Mouse (Mus musculus) midbrain, postnatal 0 days (tissue): ENCODE results near the gene Entpd2. TPM values are rescaled to one million over a fixed set of nuclear protein-coding genes. Genes with fewer than 3 reads are reported as not detected.

Experiments
- ATAC-seq: fragments of 200-750 bp; cut with Nextera tagmentation; 2 replicates; pipeline ENCODE4 v1.8.0; 2017; ENCODE audit warnings: moderate number of reproducible peaks, mild to moderate bottlenecking, moderate TSS enrichment, moderate library complexity; ENCODE audit not compliant: low FRiP score
- DNase-seq: peaks from one replicate; pipeline ENCODE4 v3.0.0-alpha.2; 2015; ENCODE audit warnings: low spot score
- H3K27ac ChIP-seq: fragments of 300-500 bp; sonication (generic); 2 replicates; pipeline ENCODE4 v1.5.1; 2014; ENCODE audit warnings: low read depth, mild to moderate bottlenecking, low read length, mixed read lengths
- H3K27me3 ChIP-seq: fragments of 300-500 bp; sonication (generic); 2 replicates; pipeline ENCODE4 v1.6.1; 2014; ENCODE audit warnings: low read length, control low read depth, mixed read lengths; ENCODE audit not compliant: insufficient read depth
- H3K36me3 ChIP-seq: fragments of 300-500 bp; sonication (generic); 2 replicates; pipeline ENCODE4 v1.6.1; 2014; ENCODE audit warnings: low read length, control low read depth, mixed read lengths; ENCODE audit not compliant: insufficient read depth
- H3K4me1 ChIP-seq: fragments of 300-500 bp; sonication (generic); 2 replicates; pipeline ENCODE4 v1.6.1; 2014; ENCODE audit warnings: mild to moderate bottlenecking, control low read depth, antibody characterized with exemption, low read length, mixed read lengths; ENCODE audit not compliant: insufficient read depth
- H3K4me2 ChIP-seq: fragments of 300-500 bp; sonication (generic); 2 replicates; pipeline ENCODE4 v1.6.1; 2014; ENCODE audit warnings: low read depth, mild to moderate bottlenecking, low read length, mixed read lengths; ENCODE audit not compliant: poor library complexity, severe bottlenecking
- H3K4me3 ChIP-seq: fragments of 300-500 bp; sonication (generic); 2 replicates; pipeline ENCODE4 v1.5.1; 2014; ENCODE audit warnings: low read depth, mild to moderate bottlenecking, low read length, moderate library complexity
- H3K9ac ChIP-seq: fragments of 300-500 bp; sonication (generic); replicated peaks from 2 replicates; pipeline ENCODE4 v1.6.1; 2014; ENCODE audit warnings: mild to moderate bottlenecking, low read length, moderate library complexity, mixed read lengths; ENCODE audit not compliant: poor library complexity, severe bottlenecking
- H3K9me3 ChIP-seq: fragments of 300-500 bp; sonication (generic); 2 replicates; pipeline ENCODE4 v1.6.1; 2016; ENCODE audit warnings: low read length, control low read depth
- CTCF ChIP-seq: IDR thresholded peaks from 2 replicates; pipeline ENCODE4 v1.5.1; 2016; ENCODE audit warnings: antibody characterized with exemption, mild to moderate bottlenecking
- whole genome bisulfite sequencing: fragments of 180-500 bp; shearing (Covaris S2); extraction: QIAGEN DNeasy Blood & Tissue Kit; methylation state at CpG from one replicate; pipeline ENCODE4 v1.1.7; 2014; 5-methylcytosine and 5-hydroxymethylcytosine counted together
- polyA plus RNA-seq: library from polyadenylated mRNA; unstranded; fragments of >200 nt; fragmentation: Nextera tagmentation; extraction: Ambion mirVana; gene quantifications from 2 replicates; pipeline ENCODE4 v1.2.1, GENCODE M21; 2015
- total RNA-seq: library from RNA; depleted of rRNA; stranded (reverse); fragments of >200 nt; gene quantifications from 2 replicates; pipeline ENCODE4 v1.2.3, GENCODE M21; 2014

Entpd2 gene
- total and polyA plus RNA-seq, 2 experiments from 2014 or later: 4.4 to 10.6 TPM

DNA sequence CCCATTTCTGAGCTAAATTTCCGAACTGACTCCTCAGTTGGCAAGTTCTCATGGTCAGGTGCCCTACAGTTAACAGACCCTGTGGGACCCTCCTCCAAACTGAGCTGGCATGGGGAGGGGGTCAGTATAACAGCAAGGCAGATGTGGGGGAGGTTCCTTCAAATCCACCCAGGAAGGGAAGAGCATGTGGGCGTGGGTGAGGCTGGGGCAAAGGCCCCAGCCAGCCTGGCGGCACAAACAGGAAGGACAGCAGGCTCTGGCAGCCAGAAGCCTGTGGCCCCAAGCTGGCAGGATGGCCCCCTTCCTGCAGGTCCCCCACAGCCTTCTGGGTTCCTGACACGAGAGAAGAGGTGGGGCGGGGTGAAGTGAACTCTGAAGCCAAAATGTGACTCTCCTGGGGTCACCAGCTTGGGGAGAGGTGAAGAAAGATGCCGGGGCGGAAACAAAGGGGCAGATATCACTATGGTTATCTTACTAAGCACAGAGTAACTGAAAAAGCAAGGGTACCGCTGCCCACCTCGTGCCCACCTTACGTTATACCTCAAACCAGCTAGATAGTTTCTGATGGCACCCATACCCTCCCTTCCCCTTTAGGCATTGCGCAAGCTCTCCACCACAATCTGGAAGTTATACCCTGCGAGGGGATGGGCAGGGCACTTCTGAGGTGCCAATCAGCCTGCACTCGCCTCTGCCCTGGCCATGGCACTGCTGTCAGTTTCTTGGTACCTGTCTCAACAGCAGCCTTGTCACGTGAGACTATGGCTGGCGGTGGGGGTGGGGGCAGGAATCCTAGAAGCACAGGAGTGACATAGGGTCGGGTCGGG, 27.1 kb downstream of the Entpd2 start, which contains the start of gene Fut7:
Gene Fut7 (plus strand): TSS at position 681 of the 824 bp plus-strand sequence.
- H3K4me2 ChIP-seq: no peak within 1 kb of the TSS
- no peaks in the 10 kb centered on the region for H3K27me3 ChIP-seq
- no peaks in the 10 kb centered on the region for H3K9me3 ChIP-seq
- H3K36me3 ChIP-seq: no peaks in the 10 kb centered on the region
- no peak within 1 kb of the TSS for H3K9ac ChIP-seq
- ATAC-seq (no peak), DNase-seq (no peak)
- no peak for TF ChIP-seq CTCF
- no peak within 1 kb of the TSS for H3K27ac ChIP-seq
- no peak within 1 kb of the TSS for H3K4me3 ChIP-seq
- 67% methylated on average over 17 of the region's 17 CpGs for WGBS
- no peaks in the 10 kb centered on the region for H3K4me1 ChIP-seq

DNA sequence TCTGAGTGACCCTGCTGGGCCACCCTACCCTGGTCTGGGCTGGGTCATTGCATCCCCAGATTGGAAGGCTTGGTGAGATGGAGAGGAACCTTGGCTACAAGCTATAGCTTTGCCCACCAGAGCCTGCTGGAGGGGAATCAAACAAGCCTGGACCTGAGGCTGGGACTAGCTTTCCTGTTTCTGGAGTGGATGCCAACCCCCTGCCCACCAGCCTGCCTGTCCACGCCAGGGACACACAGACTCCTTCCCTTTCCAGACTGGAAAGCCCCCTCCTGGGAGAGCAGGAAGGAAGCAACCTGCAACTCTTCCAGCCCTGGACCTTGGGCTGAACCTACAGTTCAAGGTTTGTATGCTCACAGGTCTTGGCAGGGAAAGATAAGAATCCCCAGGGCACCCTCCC, 28.0 kb downstream of the Entpd2 start:
- no peak for TF ChIP-seq CTCF
- no peaks in the 10 kb centered on the region for H3K36me3 ChIP-seq
- no peak overlapping the region for H3K9ac ChIP-seq
- H3K27me3 ChIP-seq: no peaks in the 10 kb centered on the region
- no peak overlapping the region for H3K4me3 ChIP-seq
- ATAC-seq (no peak), DNase-seq (no peak)
- no peak overlapping the region for H3K27ac ChIP-seq
- H3K4me1 ChIP-seq: no peaks in the 10 kb centered on the region
- H3K9me3 ChIP-seq: no peaks in the 10 kb centered on the region
- 79% methylated on average over 1 of the region's 1 CpGs for WGBS
- no peak overlapping the region for H3K4me2 ChIP-seq

DNA sequence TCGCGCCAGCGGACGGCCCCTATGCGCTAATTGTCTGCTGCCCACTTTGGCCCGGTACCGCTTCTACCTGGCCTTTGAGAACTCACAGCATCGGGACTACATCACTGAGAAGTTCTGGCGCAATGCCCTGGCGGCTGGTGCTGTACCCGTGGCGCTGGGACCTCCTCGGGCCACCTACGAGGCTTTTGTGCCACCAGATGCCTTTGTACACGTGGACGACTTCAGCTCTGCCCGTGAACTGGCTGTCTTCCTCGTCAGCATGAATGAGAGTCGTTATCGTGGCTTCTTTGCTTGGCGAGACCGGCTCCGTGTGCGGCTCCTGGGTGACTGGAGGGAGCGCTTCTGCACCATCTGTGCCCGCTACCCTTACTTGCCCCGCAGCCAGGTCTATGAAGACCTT, 29.8 kb downstream of the Entpd2 start:
- no peak for TF ChIP-seq CTCF
- Histone ChIP-seq H3K27ac (no peak overlapping the region), H3K9me3 (no peaks in the 10 kb centered on the region), H3K36me3 (no peaks in the 10 kb centered on the region), H3K4me2 (no peak overlapping the region), H3K9ac (no peak overlapping the region), H3K4me3 (no peak overlapping the region), H3K27me3 (no peaks in the 10 kb centered on the region), H3K4me1 (peaks cover 8% of the 10 kb centered on the region)
- DNase-seq (no peak), ATAC-seq (no peak)
- 52% methylated on average over 27 of the region's 27 CpGs for WGBS

DNA sequence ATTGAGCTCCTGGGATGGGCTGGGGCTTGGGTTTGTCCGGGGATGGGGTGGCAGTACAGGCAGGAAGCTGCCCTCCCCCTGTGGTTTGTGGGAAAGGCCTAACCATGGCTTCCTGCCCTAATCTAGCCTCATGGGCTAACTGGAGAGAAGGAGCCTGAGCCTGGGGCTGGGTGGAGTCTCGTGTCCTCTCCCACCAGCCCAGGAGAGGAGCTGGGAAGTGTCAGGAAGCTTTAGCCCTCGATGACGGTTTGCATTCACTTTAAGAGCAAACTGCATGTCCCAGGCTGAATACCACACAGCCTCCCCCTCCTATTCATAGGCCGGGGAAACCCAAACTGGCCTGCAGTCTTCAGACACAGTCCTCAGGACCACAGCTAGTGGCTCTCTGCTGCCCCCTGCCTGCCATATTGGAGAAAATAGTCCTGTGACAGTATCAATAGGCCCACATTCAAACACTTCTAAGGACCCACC, 31.1 kb downstream of the Entpd2 start:
- peak; percentile 95 for TF ChIP-seq CTCF
- WGBS: 29% methylated on average over 5 of the region's 5 CpGs
- no peak overlapping the region for H3K27ac ChIP-seq

DNA sequence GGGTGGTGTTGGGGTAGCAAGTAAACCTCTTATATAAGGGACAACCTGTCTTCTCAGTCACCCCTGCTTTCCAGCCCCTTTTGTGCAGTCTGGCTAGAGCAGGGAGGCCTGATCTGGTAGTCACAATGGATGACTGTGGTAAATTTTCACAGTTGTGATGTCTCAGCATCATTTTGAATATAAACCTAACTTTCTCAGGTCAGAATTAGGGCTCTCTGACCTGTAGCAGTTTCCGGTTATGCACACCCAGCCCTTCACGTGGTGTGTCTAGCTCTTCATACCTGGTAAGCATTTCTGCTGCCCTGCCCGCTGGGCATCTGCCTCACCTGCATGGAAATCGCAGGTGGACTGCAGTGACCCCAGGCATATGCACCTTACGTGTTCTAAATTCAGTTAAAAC, 31.6 kb downstream of the Entpd2 start:
- 85% methylated on average over 5 of the region's 5 CpGs for WGBS
- no peaks in the 10 kb centered on the region for H3K27me3 ChIP-seq
- ATAC-seq: no peak
- H3K27ac ChIP-seq: no peak overlapping the region
- no peak for TF ChIP-seq CTCF
- H3K9ac ChIP-seq: no peak overlapping the region
- DNase-seq: no peak
- H3K4me3 ChIP-seq: no peak overlapping the region
- H3K36me3 ChIP-seq: no peaks in the 10 kb centered on the region
- H3K4me2 ChIP-seq: no peak overlapping the region
- H3K9me3 ChIP-seq: no peaks in the 10 kb centered on the region
- H3K4me1 ChIP-seq: peaks cover 16% of the 10 kb centered on the region

More for the DNA sequence above, 31.1 kb downstream of the Entpd2 start:
- Histone ChIP-seq H3K4me3 (no peak overlapping the region), H3K27me3 (no peaks in the 10 kb centered on the region), H3K4me2 (no peak overlapping the region), H3K4me1 (peaks cover 16% of the 10 kb centered on the region), H3K9me3 (no peaks in the 10 kb centered on the region), H3K9ac (no peak overlapping the region), H3K36me3 (no peaks in the 10 kb centered on the region)
- peak; percentile 89 for DNase-seq
- no peak for ATAC-seq

DNA sequence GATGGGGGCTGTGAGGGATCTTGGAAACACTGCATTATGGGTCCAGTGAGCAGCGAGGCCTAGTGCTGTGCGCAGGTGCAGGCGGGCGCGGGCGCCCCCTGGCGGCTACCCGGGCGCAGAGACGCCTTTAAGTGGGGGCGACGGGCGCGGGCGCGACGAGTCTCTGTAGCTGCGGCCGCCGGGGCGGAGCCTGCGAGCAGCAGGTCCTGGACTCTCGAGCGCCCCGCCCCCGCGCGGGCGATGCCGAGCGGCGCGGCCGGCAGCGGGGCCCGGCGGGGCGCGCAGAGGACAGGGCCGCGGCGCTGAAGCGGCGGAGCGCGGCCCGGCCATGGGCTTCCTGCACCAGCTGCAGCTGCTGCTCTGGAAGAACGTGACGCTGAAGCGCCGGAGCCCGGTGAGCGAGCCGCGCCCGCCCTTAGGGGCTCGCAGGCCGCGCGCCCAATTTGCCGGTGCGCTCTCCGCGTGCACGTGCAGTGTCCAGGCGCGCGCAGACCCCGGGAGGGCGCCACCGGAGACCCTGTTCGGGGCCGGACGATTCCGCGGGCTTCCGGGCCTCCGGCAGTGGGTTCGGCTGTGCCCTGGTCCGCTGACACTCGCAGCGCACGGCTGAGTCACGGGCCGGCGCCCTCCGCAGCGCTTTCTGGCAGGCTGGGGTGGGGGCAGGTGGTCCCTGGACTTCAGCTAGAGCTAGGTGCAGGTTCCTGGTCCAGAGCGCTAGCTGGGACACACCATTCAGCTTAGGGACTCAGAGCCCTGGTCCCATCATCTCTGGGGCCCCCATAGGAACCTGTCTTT, 33.0 kb downstream of the Entpd2 start, which contains the start of gene Abca2:
Gene Abca2 (plus strand): TSS at position 262 of the 795 bp plus-strand sequence.
- TF ChIP-seq CTCF: peak; percentile 92
- Histone ChIP-seq H3K27me3 (no peaks in the 10 kb centered on the region), H3K4me1 (peaks cover 16% of the 10 kb centered on the region), H3K36me3 (peaks cover 11% of the 10 kb centered on the region), H3K27ac (peak within 1 kb of the TSS; percentile 86), H3K4me2 (peak within 1 kb of the TSS; percentile 69), H3K9me3 (no peaks in the 10 kb centered on the region), H3K4me3 (peak within 1 kb of the TSS; percentile 86), H3K9ac (peak within 1 kb of the TSS; percentile 93)
- ATAC-seq: peak; percentile 90
- DNase-seq: peak; percentile 96
- 1% methylated on average over 36 of the region's 89 CpGs for WGBS
